Mouse (Mus musculus): ENCODE data around the gene Cdk15.

Gene Cdk15

DNA sequence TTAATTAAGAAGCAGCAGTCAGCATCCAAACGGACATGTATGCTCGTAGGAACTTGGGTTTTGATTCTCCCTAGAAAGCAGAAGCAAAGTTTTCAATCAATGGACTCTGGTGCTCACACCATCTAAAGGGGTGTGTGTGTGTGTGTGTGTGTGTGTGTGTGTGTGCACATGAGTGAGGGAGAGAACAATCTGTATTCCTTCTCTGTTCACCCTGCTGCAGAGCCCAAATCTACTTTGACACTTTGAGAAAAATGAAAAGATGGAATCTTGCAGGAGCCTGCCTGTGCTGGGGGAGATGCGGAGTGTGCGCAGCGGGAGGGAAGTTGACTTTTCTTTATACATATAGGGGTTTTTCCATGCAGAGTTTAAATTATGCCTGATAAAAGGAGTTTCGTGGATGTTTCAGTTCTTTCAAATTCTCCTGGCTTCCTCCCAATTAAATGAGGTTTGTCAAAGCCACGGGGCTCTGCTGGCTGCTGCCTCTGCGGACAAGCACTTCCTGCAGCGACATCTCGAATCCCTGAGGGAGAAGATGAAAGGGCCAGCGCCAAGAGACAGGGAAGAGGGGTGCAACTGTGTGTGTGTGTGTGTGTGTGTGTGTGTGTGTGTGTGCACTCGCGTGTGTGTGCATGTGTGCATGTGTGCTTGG lies 76.2 kb downstream of the Cdk15 start:
- no peak for DNase-seq

DNA sequence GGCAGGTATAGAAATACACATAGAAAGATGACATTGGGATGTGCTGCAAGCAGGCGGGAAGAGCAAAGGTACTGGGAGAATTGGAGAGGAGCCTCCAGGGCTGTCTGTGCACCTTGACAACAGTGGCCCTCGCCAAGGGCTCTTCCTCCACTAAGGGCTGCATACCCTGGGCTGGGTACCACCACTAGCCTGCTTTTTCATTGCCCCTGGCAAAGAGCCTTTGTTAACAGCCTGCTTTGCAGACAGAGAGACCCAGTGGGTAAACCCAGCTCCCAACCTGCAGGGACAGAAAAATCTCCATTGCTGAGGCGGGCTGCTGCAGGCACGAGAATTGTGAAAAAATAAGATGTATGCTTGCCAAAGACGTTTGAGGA lies 76.7 kb downstream of the Cdk15 start:
- no peak for DNase-seq

DNA sequence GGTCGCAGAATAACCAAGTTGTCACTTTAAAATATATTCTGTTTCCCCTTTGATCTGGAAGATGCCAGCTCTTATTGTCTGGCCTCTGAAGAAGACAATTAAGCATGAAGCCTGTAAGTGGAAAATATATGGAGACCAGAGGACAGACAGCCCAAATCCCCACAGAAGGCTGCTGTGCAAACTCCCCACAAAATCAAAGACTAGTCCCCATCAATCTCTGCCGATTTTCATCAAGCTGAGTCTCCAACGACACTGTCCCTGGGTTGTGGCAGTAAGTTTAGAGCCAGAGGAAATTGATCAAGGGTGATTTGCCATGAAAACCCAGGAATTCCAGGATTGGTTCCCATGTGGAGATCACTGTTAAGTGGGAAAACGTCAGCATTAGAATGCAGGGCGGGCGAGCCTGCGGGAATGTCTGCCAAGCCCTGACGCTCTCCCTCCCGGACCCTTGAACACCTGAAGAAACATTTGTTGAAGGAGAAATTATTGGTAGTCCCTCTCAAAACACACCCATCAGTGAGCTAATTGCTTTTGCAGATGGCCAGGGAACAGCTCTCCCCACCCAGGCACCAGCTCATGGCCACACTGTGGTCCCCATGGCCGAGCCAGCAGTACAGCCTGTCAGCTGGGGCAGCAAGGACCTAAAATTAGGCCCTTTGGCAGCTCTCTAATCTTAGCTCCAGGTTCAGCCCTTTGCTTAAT lies 77.3 kb downstream of the Cdk15 start:
- DNase-seq = no peak

DNA sequence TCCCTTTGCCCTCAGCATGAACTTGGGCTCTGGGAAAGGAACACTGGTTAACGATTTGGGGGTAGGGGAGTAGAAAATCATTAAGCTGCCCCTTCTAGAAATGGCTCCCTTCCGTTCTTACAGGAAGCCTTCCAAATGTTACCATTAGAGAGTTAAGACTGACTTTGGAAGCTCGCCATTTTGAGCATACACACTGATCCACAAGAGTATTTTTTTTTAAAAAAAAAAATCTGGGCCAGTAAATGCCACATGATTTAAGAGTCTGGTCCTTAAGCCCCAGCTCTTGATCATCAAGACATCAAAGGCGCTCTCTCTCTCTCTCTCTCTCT lies 77.8 kb downstream of the Cdk15 start:
- DNase-seq = no peak

DNA sequence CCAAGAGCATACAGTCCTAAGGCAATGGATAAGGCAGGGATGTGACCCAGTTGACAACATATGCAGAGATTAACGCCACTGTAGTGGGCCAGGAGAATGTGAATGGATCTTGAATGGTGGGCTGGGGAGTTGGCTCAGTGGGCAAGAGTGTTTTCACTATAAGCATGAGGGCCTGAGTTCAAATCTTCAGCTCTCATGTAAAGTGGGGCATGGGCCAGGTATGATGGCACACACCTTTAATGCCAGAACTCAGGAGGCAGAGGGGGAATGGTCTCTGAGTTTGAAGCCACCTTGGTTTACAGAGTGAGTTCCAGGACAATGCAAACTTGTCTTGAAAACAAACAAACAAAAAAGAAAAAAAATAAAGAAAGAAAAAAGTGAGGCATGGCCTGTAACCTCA lies 79.5 kb downstream of the Cdk15 start:
- DNase-seq = no peak

DNA sequence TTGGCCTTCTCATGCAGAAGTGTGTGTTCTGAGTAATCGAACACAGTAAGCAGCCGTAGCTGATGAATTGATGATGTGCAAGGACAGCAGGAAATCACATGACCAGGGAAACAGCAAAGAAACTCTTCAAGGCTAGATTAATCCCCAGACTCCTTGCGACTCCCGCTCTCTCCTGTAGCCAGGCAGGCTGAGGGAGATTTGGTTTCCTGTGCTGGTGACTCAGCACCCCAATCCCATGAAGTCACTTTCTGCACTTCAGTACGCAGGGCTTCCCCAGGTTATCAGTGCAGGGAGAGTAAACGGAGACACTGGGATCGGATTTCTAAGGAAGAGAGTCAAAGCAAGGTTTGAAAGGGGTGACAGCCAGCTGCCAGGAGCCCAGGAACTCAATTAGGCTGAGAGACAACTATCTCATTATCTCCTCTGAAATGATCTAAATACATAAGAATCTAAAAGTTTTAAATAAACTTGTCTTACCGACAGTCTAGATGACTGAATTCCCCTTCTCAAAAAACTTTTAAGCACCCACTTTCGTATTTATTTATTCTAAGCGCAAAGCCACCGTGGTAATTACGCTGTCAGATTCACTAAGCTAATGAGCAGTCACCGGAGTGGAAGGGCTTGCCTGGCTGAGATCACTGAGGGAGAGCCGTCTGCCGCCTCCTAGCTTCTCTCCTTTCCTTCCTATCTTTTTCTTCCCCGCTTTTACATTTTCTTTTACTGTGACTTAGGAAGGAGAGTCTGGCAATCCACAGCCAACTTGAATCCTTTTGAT lies 84.3 kb downstream of the Cdk15 start:
- no peak for DNase-seq

DNA sequence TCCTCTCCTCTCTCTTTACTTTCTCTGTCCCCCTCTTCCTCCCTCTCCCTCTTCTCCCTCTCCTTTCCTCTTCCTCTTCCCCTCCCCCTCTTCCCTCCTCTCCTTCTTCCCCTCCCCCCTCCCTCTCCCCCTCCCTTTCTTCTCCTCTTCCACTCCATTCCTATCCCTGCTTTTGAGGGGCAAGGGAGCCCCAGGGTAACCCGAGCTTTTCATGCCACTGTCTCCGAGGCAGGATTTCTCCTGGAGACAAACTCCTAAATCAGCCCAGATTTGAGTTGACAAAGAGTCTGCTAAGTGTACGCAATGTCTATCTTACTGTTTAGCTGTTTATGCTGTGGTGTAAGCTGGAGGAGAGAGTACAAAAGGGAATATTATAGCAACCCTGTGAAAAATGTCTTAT lies 85.0 kb downstream of the Cdk15 start:
- DNase-seq = no peak

DNA sequence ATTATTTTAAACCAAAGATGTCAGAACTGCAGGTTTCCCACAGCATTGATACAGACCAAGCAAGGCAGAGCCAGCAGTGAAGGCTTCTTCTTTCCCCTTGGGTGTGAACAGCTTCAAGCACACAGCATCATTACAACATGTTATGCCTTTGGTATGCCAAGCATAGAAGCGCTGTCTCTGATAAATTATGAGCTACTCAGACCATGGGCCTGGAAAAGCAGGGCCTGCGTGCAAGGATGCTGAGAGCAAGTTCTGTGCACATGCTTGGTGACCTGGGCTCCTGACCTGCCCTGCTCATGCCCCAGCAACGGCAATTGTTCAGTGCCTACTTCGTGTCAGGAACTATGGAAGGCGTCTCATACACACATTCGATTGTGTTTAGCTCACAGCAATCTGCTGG lies 85.4 kb downstream of the Cdk15 start:
- DNase-seq = no peak

DNA sequence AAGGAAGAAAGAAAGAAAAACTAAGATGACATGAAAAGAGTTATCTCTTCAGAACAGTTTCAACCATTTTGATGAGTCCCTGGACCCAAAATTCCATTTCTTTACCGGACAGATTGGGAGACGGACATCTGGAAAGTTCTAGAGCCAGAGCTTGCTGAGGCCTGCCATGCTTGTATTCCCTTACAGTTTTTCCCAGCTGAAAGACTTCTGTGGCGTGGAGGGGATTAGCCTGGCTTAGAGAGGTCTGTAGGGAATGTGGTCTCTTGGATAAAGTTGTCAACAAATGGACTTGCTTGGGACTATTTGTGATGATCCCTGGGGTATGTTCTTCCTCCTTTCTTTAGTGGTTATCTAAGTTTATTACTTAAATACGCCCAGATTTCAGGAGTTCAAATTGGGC lies 96.0 kb downstream of the Cdk15 start:
- no peak for DNase-seq

DNA sequence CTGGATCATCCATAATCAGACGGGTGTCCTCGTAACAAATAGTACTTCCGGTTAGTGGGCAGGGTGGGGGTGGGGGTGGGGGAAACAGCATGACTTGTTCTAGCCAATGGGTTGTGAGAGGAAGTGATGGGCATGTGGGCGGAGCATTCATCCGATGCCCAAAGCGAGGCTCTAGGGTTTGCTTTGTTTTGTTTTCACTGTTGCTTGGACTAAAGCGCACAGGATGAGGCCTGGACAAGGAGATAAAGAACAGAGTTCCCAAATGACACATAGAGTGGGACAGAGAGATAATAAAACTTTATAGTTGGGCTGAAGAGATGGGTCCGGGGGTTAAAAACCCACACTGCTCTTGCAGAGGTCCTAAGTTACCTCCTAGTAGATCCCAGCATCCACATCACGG lies 98.7 kb downstream of the Cdk15 start:
- DNase-seq = no peak

DNA sequence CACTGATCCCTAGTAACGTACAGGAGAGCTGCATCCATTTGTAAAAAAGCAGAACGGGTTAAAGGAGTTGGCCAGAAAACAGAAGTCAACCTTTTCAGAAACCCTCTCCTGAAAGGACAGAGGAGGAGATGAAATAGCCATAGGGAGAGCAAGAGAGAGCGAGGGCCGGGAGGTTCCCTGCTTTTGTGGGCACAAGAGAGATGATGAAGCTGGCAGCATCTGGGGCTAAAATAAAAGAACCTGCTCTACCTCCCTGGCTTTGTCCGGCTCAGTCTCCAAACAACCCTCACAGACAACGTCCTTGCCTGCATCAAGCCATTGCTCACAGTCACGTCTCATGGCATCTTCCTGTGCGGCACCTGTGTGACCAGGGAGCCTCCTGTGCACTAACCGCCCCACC lies 102.4 kb downstream of the Cdk15 start:
- no peak for DNase-seq

DNA sequence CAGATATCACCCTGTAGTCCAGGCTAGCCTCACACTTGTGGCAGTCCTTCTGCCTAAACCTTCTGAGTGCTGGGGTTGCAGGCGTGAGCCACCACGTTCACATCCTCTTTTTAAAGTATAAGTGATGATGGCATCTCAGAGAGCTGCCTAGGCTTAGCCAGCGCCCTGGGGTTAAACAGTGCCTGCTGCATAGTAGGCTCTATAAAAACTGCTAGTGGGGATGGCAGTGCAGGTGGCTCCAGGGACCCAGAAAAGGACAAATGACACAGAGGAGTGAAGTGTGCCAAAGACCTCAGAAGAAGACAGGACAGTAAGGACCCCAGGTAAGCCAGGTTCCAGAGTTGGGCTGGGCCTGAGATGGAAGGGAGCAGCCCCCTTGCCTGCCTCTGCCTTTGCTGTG lies 104.1 kb downstream of the Cdk15 start:
- DNase-seq = no peak

DNA sequence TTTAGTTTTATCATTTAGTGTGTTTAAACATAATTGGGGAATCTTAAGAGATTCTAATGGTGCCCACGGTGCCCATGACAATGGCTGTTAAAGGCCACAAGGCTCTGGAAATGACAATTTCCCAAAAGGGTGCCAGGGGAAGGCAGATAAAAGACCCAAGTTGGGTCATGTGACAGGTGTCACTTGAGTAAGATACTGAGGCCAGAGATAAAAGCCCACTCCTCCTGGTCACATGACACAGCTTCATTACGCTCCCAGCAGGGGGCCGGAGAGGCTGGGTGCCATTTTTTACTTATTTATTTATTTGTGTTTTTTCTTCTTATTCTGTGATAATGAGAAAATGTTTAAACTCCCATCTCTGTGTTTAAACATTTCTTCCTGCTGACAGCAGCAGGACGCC lies 104.8 kb downstream of the Cdk15 start:
- DNase-seq = no peak

DNA sequence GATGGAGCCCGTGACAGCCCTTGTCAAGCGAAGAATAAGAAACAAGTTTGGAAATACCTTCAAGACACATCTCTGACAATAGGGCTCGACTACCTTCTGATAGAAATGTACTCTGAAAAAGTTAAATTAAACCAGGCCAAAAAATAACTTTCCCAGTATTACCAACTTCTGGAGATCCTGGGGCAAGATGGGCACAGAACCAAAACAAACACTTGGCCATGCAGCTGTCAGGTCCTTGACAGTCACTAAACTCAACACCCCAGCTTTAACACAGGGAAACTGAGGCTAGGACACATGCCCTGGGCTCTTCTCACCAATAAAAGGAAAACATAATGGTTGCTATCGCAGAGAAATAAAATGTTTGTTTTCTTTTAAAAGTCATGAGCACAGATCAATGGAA lies 105.3 kb downstream of the Cdk15 start:
- no peak for DNase-seq

DNA sequence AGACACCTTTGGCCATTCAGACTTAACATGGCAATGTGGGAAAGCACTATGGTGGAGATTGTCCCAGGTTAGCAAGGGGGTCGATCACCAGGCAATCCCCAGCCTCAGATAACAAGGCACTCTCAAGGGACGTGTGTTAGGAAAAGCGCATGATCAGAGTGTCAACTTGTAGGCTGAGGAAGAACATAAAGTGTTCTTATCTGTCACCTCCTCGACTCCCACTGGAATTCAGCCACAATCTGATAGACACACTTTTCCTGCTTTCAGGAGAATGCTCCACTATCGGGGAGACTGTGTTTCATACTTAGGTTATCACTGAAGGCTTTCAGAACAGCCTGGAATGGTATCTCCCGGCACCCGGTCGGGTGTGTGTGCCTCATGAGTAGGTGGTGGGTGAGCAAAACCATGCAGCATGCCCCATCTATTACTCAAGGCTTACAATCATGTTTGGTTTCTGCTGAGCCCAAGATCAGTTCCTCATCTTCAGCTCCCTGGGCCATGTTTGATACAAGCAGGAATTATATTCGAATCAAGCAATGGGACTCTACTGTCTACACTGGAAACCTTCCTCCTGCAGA lies 107.8 kb downstream of the Cdk15 start:
- no peak for DNase-seq

DNA sequence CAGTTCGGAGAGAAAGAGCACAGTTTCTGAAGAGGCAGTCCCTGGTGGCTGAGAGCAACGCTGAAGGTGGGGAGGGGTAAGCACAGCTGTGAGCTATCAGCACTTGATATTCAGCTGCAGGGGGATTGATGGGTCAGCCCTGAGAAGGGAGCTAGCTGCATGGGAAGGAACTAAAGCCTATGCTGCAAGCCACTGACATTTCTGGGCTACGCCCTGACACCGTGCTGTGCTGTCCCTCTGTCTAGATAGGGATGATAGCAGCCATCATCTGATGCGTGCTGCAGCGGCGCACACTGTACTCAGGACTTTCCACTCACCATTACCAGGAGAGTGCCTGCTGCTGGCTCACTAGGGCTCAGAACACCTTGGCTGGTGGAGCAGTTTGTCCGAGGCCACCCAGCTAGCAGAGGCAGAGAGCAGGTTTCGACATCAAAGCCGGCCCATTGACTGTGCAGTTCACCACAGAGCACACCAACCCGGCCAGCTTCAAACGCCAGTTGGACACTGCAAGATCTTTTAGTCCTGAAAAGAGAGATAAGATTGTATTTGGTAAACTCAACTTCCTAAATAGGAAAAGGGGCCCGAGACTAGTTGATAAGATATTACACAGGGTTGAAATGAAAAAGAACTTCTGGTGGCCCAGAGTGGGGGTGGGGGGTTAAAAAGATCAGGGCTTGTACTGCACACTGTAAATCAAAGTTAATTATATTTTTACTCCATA lies 111.4 kb downstream of the Cdk15 start:
- no peak for DNase-seq

DNA sequence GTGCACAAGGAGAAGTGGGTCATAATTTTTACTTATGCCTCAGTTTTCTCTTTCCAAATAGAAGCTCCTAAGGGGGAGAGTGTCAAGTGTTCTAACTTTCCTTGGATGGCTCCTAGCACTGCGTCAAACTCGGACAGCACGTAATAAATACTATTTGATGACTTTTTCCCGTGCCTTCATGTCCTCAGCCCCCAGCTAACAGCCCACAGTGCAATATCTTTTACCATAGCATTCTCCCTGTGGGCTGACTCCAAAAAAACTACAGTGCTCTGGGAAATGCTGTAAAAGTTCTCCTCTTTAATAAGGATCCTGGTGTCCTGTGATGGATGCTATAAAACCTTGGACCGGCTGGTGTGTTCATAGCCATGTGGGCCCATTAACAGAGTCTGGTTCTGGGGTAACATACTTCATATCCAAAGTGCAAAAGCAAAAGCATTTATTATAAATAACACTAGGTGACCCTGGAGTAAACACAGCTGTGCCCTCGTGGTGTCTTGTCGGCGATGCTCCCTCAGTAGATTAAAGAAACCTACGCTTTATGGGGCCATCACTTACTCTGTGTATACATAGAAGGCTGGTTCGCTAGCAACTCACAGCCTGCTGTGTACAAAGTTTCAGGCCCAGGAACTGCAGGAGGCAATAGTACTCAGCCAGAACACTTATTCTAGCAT lies 112.1 kb downstream of the Cdk15 start:
- no peak for DNase-seq

DNA sequence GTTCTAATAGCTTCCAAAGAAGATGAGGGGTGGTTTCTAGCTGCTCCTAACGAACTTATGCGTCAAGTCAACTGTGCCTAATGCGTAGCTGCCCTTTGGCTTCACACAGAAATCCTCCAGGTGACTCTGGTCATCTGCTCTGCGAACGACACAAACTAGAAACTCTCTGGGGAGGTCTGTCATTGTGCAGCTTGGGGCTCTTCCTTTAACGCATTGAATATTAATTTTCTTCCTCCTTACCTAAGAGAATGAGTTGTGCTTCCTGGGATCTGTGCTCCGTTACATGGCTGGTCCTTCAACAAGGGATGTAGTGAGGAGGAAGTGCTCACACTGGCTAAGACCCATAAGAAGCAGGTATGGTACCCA lies 112.6 kb downstream of the Cdk15 start:
- DNase-seq = no peak

DNA sequence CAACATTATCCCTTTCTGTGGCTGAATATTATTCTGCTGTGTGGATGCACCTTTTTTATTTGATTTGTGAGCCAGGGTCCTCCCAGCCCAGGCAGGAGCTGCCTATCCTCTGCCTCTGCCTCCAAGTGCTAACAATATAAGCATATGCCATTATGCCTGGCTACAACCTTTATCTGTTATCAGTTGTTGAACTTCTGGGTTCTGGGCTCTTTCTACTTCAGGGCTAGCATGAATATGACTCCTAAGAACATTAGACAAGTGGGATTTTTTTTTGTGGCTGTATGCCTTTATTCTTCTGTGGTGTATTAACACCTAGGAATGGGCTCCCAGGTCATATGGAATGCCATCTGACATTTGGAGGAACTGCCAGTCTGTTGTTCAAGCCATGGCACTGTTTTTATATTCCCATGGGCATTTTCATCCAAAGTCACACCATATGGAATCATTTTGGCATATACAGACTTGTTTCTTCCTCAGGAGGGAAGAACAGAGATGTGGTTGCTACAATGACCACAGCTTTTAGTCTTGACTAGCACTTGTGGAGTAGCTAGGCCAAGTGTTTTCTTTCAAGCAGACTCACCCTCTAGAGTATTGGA lies 113.7 kb downstream of the Cdk15 start:
- no peak for DNase-seq

DNA sequence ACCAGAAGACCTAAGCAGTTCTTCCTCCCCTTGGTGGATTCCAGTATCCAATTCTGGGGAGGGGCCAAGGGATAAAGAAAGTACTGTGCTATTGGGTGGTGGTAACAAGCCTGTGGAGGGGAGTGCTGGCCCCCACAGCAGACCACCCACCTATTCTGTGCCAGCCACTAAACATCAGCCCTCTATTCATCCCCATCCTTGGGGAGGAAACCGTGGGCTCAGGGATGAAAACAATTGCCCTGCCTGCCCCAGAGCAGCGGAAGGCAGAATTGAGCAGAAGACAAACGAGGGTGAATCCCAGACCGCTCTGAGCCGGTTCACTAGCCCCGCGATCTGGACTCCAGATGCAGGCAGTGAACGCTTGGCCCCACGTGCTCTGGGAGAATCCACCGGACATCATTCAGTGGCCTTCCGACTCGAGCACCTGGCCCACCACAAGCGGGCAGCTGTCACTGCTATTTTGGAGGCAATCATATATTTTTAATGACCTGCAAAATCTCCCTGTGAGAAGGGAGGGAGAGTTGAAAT lies 119.4 kb downstream of the Cdk15 start:
- DNase-seq = no peak

DNA sequence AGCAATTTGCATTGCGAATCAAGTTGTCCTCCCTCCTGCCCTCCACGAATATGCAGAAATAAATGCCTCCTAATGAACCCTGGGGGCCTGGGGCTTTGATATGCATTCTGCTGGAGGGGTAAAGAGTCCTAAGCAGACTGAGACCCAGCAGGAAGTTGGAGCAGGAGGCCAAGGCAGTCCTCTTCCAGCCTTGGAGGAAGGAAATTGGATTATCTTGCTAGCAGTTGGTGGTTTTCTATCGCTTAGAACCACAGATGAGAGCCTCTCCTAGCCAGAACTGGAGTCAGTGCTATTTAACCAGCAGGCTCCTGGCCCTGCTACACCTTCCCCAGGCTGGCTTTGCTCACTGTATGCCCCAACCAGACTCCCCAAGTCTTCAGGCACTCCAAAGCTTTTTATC lies 119.9 kb downstream of the Cdk15 start:
- no peak for DNase-seq

DNA sequence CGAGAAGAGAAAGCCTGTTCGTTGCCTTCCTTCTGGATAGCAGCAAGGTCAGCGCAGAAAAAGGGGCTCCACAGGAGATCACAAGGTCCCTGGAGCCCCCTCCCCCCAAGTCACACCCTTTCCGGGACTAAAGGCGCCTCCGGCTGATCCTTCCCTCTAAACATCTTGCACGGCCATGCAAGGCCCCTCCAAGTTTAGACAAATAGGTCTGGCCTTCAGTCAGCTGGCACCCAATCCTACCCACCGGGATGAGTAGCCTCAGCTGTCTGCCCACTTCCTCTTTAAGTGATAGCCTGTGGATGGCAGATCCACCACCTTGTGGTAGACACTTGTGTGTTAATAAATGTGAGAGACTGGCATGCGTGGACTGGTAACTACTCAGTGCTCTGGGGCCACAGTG lies 120.6 kb downstream of the Cdk15 start:
- DNase-seq = no peak
